Mouse (Mus musculus): Measurements from ENCODE around the gene Gsc2.

Gsc2 gene

GRCm38 (mm10) chr16:17921325-17922162, 6.7 kb upstream of the Gsc2 start:
- peak; percentile 96 for DNase-seq

- peak; percentile 22 for DNase-seq
These were observed 5.7 kb upstream of the Gsc2 start for GRCm38 (mm10) chr16:17920586-17920985.

DNA sequence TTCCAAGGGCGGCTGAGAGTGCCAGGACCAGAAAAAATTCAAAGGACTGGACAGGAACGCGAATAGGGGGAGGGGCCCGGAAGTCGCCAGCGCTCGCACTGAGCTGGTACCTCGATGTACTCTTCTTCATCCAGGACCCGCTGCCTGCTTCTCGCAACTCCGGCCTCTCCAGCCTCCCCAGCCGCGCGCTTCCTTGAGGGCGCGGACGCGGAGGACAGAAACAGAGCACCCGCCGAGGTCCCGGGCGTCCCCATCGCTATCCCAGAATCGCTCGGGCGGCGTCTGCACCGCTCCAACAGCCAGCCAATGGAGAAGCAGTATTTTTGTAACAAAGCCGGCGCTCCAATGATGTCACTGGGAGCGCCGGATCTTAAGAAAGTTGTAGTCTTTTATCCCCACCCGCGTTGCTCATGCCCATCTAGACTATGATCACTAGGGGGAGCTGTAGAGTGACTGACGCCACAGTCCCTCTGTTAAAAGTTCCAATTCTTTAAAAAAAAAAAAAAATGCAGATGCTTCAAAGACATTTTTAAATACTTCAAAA, 3.7 kb downstream of the Gsc2 start, which contains the start of gene Ess2:
Gene Ess2, minus strand, starts transcription at position 297 of the 544 bp plus-strand sequence.
- DNase-seq = peak; percentile 94

DNA sequence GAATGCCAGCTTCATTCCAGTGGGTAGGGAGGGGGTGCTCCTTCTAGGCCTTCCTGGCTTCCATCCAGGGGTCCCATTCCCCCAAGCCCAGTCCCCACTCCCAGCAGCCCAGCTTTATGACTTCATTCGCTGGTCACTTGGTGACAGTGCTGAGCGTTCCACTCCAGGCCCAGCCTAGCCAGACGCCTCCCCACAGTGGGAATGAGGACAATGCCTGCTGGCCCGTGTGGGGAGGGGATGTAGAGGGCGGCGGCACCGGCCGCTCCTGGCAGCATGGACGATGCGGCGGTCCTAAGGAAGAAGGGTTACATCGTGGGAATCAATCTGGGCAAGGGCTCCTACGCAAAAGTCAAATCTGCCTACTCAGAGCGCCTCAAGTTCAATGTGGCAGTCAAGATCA, 16.4 kb downstream of the Gsc2 start, which contains the start of the genes Dgcr2 and Tssk2:
Gene Dgcr2, minus strand, starts transcription at position 101 of the 400 bp plus-strand sequence.
Gene Tssk2, plus strand, starts transcription at position 176 of the 400 bp plus-strand sequence.
- DNase-seq = no peak

GRCm38 (mm10) chr16:17896091-17896490, 18.8 kb downstream of the Gsc2 start:
- DNase-seq = no peak

DNA sequence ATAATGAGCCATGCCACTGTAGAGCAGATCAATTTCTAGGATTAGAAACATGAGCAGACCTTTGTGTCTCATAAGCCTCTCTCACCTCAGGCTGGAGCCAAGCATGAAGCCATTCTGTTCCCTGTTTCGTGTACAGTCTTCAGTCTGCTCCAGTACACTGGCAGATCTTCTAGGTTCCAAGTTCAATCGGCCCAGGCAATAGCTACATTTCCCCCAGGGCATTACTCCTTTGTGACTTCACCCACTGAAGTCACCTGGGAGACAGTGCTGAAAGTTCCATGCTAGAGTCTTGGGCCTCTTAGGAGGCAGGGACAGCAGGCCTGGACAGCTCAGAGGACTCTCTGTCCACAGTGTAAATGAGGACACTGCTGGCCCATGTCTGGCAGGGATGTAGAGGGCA, 20.9 kb downstream of the Gsc2 start, which contains the start of gene Tssk1:
Gene Tssk1, plus strand, starts transcription at position 301 of the 400 bp plus-strand sequence.
- DNase-seq = no peak

DNA sequence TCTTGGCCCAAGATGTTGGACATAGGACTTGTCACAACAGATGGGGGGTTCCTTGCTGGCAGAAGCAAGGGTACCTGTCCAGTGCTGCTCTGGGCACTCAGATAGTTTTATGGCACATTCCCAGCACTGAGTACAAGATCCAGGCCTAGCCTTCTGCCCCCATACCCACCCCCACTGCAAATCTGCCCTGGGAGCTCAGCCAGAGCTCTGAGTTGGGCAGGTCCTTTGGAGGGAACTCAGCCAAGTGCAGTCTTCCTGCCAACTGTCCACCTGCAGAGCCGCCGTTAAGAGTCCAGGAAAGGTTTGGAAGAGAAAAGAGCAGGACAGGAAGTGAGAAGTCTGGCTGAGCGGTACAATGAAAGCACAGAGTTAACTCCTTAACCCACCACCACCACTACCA, 22.3 kb downstream of the Gsc2 start:
- DNase-seq = peak; percentile 92

- DNase-seq = peak; percentile 99
These were observed 23.3 kb downstream of the Gsc2 start, which contains the start of gene Gm20518 for GRCm38 (mm10) chr16:17891567-17891959. Gene Gm20518 (minus strand): TSS chr16:17891671.

GRCm38 (mm10) chr16:17890917-17891566, 23.8 kb downstream of the Gsc2 start:
- DNase-seq = peak; percentile 95

DNA sequence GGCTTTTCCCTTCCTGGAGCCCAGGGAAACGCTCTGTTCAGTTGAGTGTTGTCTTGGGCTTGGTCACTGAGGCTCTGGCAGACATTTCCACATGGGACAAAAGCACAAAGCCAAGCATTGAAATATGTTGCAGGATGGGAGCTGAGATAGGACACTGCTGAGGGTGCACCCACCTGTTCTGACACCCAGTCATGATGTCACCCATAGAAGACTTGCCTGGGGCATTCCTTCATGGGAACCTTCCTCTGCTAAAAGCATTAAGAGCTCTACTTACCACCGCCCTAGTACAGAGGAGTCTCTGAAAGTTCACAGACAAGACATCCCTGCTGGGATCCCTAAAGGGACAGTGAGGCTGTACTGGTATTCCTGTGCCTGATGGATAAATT, 24.5 kb downstream of the Gsc2 start:
- no peak for DNase-seq

DNA sequence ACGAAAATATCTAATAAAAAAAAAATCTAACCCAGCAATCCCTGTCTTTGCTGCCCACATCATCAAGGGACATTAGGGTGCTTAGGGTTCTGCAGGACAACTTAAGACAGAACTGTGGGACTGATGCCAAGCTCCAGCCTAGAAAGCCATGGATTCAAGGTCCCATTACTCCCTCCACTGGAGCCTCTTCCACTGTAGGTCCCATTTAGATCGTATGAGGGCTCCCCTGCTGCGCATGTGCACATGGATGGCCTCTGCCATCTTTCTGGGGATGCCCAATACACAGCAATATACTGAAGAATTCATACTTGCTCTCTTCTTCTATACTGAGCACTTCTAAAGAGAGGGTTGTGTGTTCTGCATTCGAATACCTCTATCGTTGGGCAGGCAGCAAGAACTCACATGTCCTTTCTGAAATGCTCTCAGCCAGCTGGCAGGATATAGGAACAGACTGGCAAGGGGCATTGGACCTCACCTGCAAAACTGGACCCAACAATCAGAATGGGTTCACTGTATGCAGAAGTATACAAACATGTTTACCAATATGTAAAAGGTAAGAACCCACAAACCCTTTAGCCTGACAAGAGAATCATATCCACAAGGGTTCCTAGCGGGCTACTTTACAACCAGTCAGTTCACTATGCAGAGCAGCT, 25.0 kb downstream of the Gsc2 start:
- peak; percentile 53 for DNase-seq

DNA sequence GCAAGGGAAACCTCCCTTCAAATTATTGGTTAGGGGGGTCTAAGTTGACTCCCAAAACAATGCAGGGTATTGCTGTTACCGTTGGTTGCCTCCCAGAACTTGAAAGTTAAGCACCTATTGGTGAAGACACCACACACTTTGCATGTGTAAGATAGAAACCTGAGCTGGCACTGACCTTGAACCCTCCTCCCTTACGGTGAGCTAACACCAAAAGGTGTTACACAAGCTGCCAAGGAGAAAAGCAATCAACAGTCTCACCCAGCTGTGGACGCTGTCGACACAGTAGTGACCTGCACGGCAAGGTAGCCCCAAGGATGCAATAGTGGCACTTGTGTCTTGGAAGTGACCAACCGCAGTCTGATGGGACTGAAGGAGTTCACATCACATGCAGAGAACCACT, 30.7 kb downstream of the Gsc2 start:
- DNase-seq = no peak

DNA sequence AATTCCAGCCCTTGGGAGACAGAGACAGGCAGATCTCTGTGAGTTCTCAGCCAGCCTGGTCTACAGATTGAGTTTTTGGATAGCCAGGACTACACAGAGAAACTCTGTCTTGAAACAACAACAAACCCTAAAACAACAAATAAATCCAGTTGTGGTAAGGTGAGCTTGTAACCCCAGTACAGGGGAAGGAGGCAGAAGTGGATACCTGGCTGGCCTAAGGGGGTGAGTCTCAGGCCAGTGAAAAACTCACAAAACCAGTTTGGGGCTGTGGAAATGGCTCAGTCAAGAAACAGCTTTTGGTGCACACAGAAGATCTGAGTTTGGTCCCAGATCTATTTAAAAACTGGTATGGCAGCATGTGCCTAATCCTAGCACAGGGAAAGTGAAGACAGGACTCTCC, 32.7 kb downstream of the Gsc2 start:
- DNase-seq = no peak

GRCm38 (mm10) chr16:17879571-17879970, 35.3 kb downstream of the Gsc2 start:
- DNase-seq = no peak

DNA sequence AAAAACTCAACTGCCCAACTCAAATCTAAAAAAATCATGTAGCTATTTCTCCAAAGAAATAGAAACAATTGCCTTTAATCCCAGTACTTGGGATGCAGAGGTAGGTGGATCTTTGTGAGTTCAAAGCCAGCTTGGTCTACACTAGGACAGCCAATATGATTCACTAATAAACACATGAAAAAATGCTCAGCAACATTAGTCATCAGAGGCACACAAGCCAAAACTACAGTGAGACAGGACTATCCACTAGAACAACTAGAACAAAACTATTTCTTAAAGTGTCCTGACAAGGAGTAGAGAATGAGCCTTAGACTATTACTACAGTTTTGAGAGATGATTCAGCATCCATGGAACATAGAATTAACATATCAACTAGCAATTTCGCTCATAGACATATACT, 38.8 kb downstream of the Gsc2 start:
- DNase-seq = no peak

DNA sequence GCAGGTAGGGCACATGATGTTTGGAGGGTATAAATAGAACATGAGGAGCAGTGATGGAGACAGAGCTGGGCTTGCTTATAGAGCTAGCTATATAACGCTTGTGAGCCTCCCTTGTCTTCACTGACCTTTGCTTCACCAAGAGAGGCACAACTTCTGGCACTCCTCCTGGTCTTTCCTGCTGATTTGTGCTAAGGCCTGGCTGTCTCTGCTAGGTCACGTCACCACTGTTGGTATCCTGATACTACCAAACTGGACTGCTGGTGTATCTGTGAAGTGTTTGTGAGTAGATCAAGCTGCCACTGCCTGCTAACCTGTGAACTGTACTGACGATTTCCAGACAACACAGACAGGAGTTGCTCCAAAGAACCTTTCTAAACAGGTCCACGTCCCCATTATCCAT, 39.7 kb downstream of the Gsc2 start:
- DNase-seq = no peak

DNA sequence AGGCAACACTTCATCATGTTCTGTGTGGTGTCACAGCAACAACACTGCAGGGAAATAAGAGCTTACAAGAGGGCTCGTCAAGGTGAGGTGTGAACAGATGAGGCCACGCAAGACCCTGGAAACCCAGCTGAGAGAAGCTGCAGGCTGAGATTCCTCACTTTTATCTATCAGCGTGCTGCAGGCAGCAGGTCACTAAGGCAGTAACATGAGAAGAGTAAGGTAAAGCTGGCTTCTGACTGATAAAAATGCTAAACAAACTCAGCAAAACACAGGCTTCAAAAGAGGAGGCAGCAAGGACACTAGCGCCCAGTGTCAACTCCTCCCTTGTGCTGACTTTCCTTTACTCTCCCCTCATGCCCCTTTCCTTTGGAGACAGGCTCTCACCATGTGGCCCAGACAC, 41.9 kb downstream of the Gsc2 start:
- no peak for DNase-seq

DNA sequence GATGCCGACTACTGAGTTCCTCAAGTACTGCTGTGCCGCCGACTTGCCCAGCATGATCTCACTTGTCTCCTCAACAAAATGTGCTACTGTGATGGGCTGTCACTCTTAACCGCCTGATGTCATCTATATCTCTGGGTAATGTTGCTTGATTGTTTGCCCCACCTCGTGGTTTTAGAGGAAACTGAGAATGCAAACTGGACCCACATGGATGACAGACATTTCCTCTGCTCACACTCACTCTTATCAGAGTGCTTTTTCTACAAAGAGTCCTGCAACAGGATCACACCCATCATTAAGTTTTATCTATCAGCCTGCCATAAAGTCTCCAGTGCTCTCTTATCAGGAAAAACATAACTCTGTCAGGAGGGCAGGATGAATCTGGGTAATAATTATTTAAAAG, 43.6 kb downstream of the Gsc2 start:
- no peak for DNase-seq

DNA sequence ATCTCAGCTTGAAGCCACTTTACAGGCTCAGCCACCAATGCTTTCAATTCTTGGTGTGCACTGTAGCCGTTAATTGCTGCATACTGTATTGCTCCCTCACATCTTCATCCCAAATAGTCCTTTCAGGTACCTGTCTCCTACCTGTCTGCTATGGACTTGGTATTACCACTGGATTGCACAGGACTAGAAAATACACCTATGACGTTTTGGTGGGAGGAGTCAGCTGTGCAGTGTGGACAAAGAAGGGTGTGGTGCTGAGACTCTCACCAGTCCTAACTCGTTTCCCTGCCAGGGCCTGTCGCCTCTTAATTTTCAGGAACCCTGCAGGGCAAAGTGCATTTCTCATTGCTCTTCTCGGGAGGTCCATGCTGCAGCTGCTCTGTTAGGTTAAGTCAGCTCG, 49.1 kb downstream of the Gsc2 start:
- DNase-seq = no peak

DNA sequence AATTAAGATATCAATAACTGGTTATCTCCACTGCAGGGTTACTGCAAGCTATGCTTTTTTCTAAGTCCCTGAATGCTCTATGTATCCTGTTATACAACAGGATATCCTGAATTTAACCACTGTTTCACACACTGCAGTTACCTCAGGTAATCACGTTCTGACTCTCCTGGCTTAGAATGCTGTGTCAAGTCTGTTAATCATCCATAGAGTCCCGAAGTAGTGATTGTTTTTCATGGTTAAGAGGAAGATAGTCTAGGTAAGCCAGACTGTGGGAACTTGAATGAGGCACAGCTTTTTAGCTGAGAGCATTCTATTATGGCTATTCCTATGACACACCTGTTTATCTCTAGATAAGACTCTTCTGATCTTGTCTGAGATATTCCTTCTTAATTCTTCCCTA, 49.6 kb downstream of the Gsc2 start:
- no peak for DNase-seq

All from cerebellum, adult 11-12 months (tissue).